Mouse (Mus musculus): ENCODE measurements around the gene Nebl. TPM values are rescaled to one million over a fixed set of nuclear protein-coding genes. Genes with fewer than 3 reads are reported as not detected.
A peak's percentile ranks its signal among the peaks of the same experiment; 100 is the strongest.

Nebl gene
- polyA plus RNA-seq, 1 experiment from 2014 or later = 9.4 TPM

GRCm38 (mm10) chr2:17640861-17641260 lies 90.4 kb downstream of the Nebl start:
- Histone ChIP-seq H3K4me3 (ENCODE audit: low read depth, low read length) (no peak overlapping the region), H3K9ac (ENCODE audit: low read depth, low read length) (no peak overlapping the region), H3K36me3 (ENCODE audit: control insufficient read depth, insufficient read depth, low read length) (no peaks in the 10 kb centered on the region), H3K27ac (replicated peaks; ENCODE audit: low read depth, low read length) (no peak overlapping the region), H3K9me3 (ENCODE audit: control insufficient read depth, low read length) (no peaks in the 10 kb centered on the region), H3K27me3 (replicated peaks; ENCODE audit: control insufficient read depth, insufficient read depth, low read length) (no peaks in the 10 kb centered on the region), H3K4me2 (ENCODE audit: low read depth, low read length) (no peak overlapping the region), H3K4me1 (ENCODE audit: control insufficient read depth, insufficient read depth, low read length) (no peaks in the 10 kb centered on the region)
- WGBS = 90% methylated on average over 4 of the region's 4 CpGs
- ATAC-seq (ENCODE audit: low read depth) (no peak), DNase-seq (ENCODE audit: low spot score) (no peak)

DNA sequence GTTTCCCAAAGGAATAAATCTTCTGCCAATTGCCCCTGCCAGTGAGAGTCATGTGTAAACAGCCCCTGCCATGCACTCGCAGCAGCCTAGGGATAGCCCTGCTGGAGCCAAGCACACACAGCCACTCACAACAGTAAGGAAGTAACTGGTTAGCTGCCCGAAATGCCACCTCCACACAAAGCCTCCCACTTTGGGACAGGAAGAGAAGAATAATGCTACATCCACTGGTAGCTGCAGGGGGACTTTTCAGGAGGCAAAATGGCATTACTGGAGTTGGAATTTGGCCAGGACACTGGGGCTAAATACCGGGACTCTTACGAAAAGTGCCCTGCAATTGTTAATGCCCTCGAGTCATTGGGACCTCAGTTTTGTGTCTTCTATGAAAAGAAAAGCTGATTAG lies 92.6 kb downstream of the Nebl start:
- Histone ChIP-seq H3K4me3 (ENCODE audit: low read depth, low read length) (no peak overlapping the region), H3K36me3 (ENCODE audit: control insufficient read depth, insufficient read depth, low read length) (no peaks in the 10 kb centered on the region), H3K27ac (replicated peaks; ENCODE audit: low read depth, low read length) (no peak overlapping the region), H3K9ac (ENCODE audit: low read depth, low read length) (no peak overlapping the region), H3K4me2 (ENCODE audit: low read depth, low read length) (no peak overlapping the region), H3K4me1 (ENCODE audit: control insufficient read depth, insufficient read depth, low read length) (no peaks in the 10 kb centered on the region), H3K27me3 (replicated peaks; ENCODE audit: control insufficient read depth, insufficient read depth, low read length) (no peaks in the 10 kb centered on the region), H3K9me3 (ENCODE audit: control insufficient read depth, low read length) (no peaks in the 10 kb centered on the region)
- WGBS = 24% methylated on average over 5 of the region's 5 CpGs
- DNase-seq (ENCODE audit: low spot score) = peak; percentile 41
- no peak for ATAC-seq (ENCODE audit: low read depth)

- H3K27ac ChIP-seq (replicated peaks; ENCODE audit: low read depth, low read length) = no peak overlapping the region
- H3K9me3 ChIP-seq (ENCODE audit: control insufficient read depth, low read length) = no peaks in the 10 kb centered on the region
- H3K27me3 ChIP-seq (replicated peaks; ENCODE audit: control insufficient read depth, insufficient read depth, low read length) = no peaks in the 10 kb centered on the region
- no peaks in the 10 kb centered on the region for H3K36me3 ChIP-seq (ENCODE audit: control insufficient read depth, insufficient read depth, low read length)
- ATAC-seq (ENCODE audit: low read depth) = no peak
- no peak for DNase-seq (ENCODE audit: low spot score)
- H3K4me1 ChIP-seq (ENCODE audit: control insufficient read depth, insufficient read depth, low read length) = no peaks in the 10 kb centered on the region
- no peak overlapping the region for H3K4me3 ChIP-seq (ENCODE audit: low read depth, low read length)
- no peak overlapping the region for H3K9ac ChIP-seq (ENCODE audit: low read depth, low read length)
- 42% methylated on average over 3 of the region's 3 CpGs for WGBS
- H3K4me2 ChIP-seq (ENCODE audit: low read depth, low read length) = no peak overlapping the region
Observed at GRCm38 (mm10) chr2:17623931-17624330, 107.3 kb downstream of the Nebl start.

- DNase-seq (ENCODE audit: low spot score) (peak; percentile 18), ATAC-seq (ENCODE audit: low read depth) (no peak)
- Histone ChIP-seq H3K4me3 (ENCODE audit: low read depth, low read length) (no peak overlapping the region), H3K9ac (ENCODE audit: low read depth, low read length) (no peak overlapping the region), H3K9me3 (ENCODE audit: control insufficient read depth, low read length) (no peaks in the 10 kb centered on the region), H3K27me3 (replicated peaks; ENCODE audit: control insufficient read depth, insufficient read depth, low read length) (no peaks in the 10 kb centered on the region), H3K4me2 (ENCODE audit: low read depth, low read length) (no peak overlapping the region), H3K36me3 (ENCODE audit: control insufficient read depth, insufficient read depth, low read length) (no peaks in the 10 kb centered on the region), H3K4me1 (ENCODE audit: control insufficient read depth, insufficient read depth, low read length) (no peaks in the 10 kb centered on the region), H3K27ac (replicated peaks; ENCODE audit: low read depth, low read length) (no peak overlapping the region)
- 59% methylated on average over 3 of the region's 3 CpGs for WGBS
Observed at GRCm38 (mm10) chr2:17610259-17610658, 121.0 kb downstream of the Nebl start.

DNA sequence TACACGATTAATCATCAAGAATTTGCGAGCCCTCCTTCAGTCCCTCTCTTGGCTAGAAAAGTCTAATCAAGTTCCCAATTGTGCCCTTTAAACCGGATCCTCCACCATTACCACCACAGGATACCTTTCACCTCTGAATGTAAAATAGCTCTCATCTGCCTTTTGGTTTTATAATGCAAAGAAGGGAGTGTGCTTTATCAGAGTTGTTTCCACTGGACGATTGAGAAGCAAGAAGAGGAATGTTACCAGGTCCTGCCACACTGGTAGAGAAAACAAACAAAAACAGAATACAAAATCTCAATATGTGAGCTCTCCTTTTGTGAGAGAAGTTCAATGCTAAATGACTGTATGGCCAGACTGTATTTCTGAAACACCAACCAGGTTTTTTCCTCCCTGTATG lies 127.7 kb downstream of the Nebl start:
- no peaks in the 10 kb centered on the region for H3K4me1 ChIP-seq (ENCODE audit: control insufficient read depth, insufficient read depth, low read length)
- DNase-seq (ENCODE audit: low spot score) (no peak), ATAC-seq (ENCODE audit: low read depth) (no peak)
- no peaks in the 10 kb centered on the region for H3K27me3 ChIP-seq (replicated peaks; ENCODE audit: control insufficient read depth, insufficient read depth, low read length)
- no peak overlapping the region for H3K4me3 ChIP-seq (ENCODE audit: low read depth, low read length)
- no peak overlapping the region for H3K27ac ChIP-seq (replicated peaks; ENCODE audit: low read depth, low read length)
- H3K4me2 ChIP-seq (ENCODE audit: low read depth, low read length) = no peak overlapping the region
- no peaks in the 10 kb centered on the region for H3K9me3 ChIP-seq (ENCODE audit: control insufficient read depth, low read length)
- 61% methylated on average over 4 of the region's 4 CpGs for WGBS
- no peak overlapping the region for H3K9ac ChIP-seq (ENCODE audit: low read depth, low read length)
- no peaks in the 10 kb centered on the region for H3K36me3 ChIP-seq (ENCODE audit: control insufficient read depth, insufficient read depth, low read length)

- H3K36me3 ChIP-seq (ENCODE audit: control insufficient read depth, insufficient read depth, low read length) = no peaks in the 10 kb centered on the region
- no peak for ATAC-seq (ENCODE audit: low read depth)
- no peaks in the 10 kb centered on the region for H3K9me3 ChIP-seq (ENCODE audit: control insufficient read depth, low read length)
- no peak for DNase-seq (ENCODE audit: low spot score)
- 79% methylated on average over 2 of the region's 2 CpGs for WGBS
- H3K27ac ChIP-seq (replicated peaks; ENCODE audit: low read depth, low read length) = no peak overlapping the region
- H3K4me2 ChIP-seq (ENCODE audit: low read depth, low read length) = no peak overlapping the region
- no peaks in the 10 kb centered on the region for H3K4me1 ChIP-seq (ENCODE audit: control insufficient read depth, insufficient read depth, low read length)
- no peak overlapping the region for H3K4me3 ChIP-seq (ENCODE audit: low read depth, low read length)
- no peak overlapping the region for H3K9ac ChIP-seq (ENCODE audit: low read depth, low read length)
- H3K27me3 ChIP-seq (replicated peaks; ENCODE audit: control insufficient read depth, insufficient read depth, low read length) = no peaks in the 10 kb centered on the region
Observed at GRCm38 (mm10) chr2:17600652-17601051, 130.6 kb downstream of the Nebl start.

DNA sequence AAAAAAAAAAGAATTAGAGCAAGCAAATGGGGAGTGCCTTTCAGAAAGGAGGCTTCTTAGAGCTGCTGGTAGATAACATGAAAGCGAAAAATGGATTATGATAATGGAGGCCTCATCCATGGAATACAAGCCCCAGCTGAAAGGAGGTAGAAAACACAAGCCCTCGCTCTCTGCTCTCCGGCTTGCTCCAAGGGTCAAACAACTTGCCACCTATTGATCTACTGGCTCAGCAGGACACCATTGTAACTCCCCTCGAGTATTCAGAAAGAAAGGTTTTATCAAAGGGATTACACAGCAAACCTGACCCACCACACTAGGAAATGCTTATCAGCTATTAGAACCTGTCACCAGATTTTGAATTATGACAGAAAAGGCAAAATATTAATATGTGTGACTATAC lies 131.4 kb downstream of the Nebl start:
- 64% methylated on average over 4 of the region's 4 CpGs for WGBS
- no peak overlapping the region for H3K4me3 ChIP-seq (ENCODE audit: low read depth, low read length)
- no peak overlapping the region for H3K9ac ChIP-seq (ENCODE audit: low read depth, low read length)
- H3K36me3 ChIP-seq (ENCODE audit: control insufficient read depth, insufficient read depth, low read length) = no peaks in the 10 kb centered on the region
- H3K9me3 ChIP-seq (ENCODE audit: control insufficient read depth, low read length) = no peaks in the 10 kb centered on the region
- H3K4me1 ChIP-seq (ENCODE audit: control insufficient read depth, insufficient read depth, low read length) = no peaks in the 10 kb centered on the region
- no peak overlapping the region for H3K27ac ChIP-seq (replicated peaks; ENCODE audit: low read depth, low read length)
- DNase-seq (ENCODE audit: low spot score) (no peak), ATAC-seq (ENCODE audit: low read depth) (no peak)
- no peak overlapping the region for H3K4me2 ChIP-seq (ENCODE audit: low read depth, low read length)
- no peaks in the 10 kb centered on the region for H3K27me3 ChIP-seq (replicated peaks; ENCODE audit: control insufficient read depth, insufficient read depth, low read length)

- DNase-seq (ENCODE audit: low spot score) (no peak), ATAC-seq (ENCODE audit: low read depth) (peak; percentile 26; the same call in 1 of the 2 replicates)
- H3K4me3 ChIP-seq (ENCODE audit: low read depth, low read length) = no peak overlapping the region
- H3K9me3 ChIP-seq (ENCODE audit: control insufficient read depth, low read length) = no peaks in the 10 kb centered on the region
- no peaks in the 10 kb centered on the region for H3K27me3 ChIP-seq (replicated peaks; ENCODE audit: control insufficient read depth, insufficient read depth, low read length)
- no peak overlapping the region for H3K4me2 ChIP-seq (ENCODE audit: low read depth, low read length)
- 30% methylated on average over 2 of the region's 2 CpGs for WGBS
- H3K4me1 ChIP-seq (ENCODE audit: control insufficient read depth, insufficient read depth, low read length) = no peaks in the 10 kb centered on the region
- H3K9ac ChIP-seq (ENCODE audit: low read depth, low read length) = no peak overlapping the region
- no peak overlapping the region for H3K27ac ChIP-seq (replicated peaks; ENCODE audit: low read depth, low read length)
- no peaks in the 10 kb centered on the region for H3K36me3 ChIP-seq (ENCODE audit: control insufficient read depth, insufficient read depth, low read length)
Observed at GRCm38 (mm10) chr2:17597932-17598331, 133.3 kb downstream of the Nebl start.

- H3K4me3 ChIP-seq (ENCODE audit: low read depth, low read length) = no peak overlapping the region
- DNase-seq (ENCODE audit: low spot score) (no peak), ATAC-seq (ENCODE audit: low read depth) (no peak)
- no peak overlapping the region for H3K9ac ChIP-seq (ENCODE audit: low read depth, low read length)
- no peak overlapping the region for H3K4me2 ChIP-seq (ENCODE audit: low read depth, low read length)
- no peaks in the 10 kb centered on the region for H3K9me3 ChIP-seq (ENCODE audit: control insufficient read depth, low read length)
- no peaks in the 10 kb centered on the region for H3K4me1 ChIP-seq (ENCODE audit: control insufficient read depth, insufficient read depth, low read length)
- no peaks in the 10 kb centered on the region for H3K27me3 ChIP-seq (replicated peaks; ENCODE audit: control insufficient read depth, insufficient read depth, low read length)
- H3K36me3 ChIP-seq (ENCODE audit: control insufficient read depth, insufficient read depth, low read length) = no peaks in the 10 kb centered on the region
- no peak overlapping the region for H3K27ac ChIP-seq (replicated peaks; ENCODE audit: low read depth, low read length)
- WGBS = 90% methylated on average over 3 of the region's 3 CpGs
Observed at GRCm38 (mm10) chr2:17589669-17590068, 141.6 kb downstream of the Nebl start.
